Mouse (Mus musculus) erythroblast, embryonic 14.5 days (primary cell): ENCODE measurements around the gene Gnl1.

Source experiments
- GATA1 ChIP-seq: IDR thresholded peaks from 2 replicates; pipeline ENCODE4 v1.6.1; 2012; ENCODE audit warnings: low read length, inconsistent platforms, mixed read lengths
- TAL1 ChIP-seq: IDR thresholded peaks from 3 replicates; pipeline ENCODE4 v1.6.1; 2012; ENCODE audit warnings: low read length, inconsistent platforms, mixed read lengths

DNA sequence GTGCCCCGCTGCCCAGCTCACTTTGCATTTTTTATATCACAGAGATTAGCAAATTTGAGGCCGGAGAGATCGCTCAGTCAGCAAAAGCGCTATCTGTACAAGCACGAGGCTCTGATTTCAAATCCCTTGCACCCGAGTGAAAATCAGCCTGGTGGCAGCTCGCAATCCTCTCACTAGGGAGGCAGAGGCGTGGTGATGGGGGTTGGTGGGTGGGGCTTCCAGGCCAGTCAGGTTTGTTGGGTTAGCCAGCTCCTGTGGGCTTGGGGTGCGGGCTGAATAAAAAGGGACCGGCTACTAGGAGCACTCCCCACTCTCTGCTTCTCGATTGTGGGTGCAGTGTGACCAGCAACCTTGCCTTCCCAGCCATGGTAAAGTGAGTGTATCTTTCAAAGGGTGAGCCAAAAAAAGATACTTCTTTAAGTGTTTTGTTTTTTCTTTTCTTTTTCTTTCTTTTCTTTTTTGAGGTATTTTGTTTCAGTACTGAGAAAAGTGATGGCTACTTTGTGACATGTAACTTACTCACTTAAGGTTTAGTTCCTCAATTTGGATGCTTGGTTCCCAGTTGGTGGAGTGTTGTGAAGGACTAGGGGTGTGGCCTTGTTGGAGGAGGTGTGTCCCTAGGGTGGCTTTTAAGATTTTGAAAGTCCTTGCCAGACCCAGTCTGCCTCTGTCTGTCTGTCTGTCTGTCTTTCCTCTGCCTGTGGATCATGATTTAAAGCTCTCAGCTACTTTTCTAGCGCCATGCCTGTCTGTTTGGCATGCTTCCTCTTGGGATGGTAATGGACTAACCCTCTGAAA lies 18.3 kb downstream of the Gnl1 start:
- TF ChIP-seq TAL1 = no peak
- TF ChIP-seq GATA1 = no peak
